Mouse (Mus musculus) hindlimb bud, embryonic 11.5 days (tissue): ENCODE data around the gene Alox5ap.

Source experiments
- DNase-seq: peaks from one replicate; pipeline ENCODE4 v3.0.0-alpha.2; 2012; ENCODE audit warnings: low read depth, low spot score; ENCODE audit errors: extremely low spot score

Gene Alox5ap

DNA sequence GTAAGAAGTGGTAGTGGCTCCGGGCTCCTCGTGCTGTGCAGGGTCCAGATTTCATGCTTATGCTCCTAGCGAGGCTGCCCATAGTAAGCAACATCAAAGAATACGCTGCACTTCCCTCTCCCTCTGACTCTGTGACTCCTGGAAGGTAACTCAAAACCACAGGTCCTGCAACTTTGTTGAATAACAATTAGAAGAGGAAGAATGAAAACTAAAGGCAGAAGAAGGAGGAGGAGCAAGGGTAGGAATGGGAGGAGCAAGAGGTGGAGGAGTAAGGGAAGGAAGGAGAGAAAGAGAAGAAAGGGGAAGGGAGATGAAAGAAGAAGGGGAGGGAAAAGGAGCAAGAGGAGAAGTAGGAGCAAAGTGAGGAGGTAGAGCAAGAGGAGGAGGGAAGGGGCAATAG is at the start of gene Alox5ap:
TSS of gene Alox5ap (plus strand) at position 363 of the 400 bp plus-strand sequence.
- no peak for DNase-seq

DNA sequence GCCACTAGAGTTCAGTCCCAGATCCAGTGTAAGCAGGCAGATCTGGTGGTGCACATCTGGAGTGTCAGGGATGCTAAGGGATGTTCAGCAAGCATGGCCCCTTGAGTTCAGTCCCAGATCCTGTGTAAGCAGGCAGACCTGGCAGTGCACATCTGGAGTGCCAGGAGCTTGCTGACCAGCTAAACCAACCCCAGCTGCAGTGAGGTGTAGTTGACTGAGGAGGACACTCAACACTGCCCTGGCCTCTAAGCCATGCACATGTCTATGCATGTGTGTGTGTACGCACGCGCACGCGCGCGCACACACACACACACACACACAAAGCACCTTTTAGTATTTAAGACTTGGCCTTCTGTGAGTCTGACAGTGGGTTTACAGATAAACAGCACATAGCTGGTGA is 49.0 kb upstream of the Alox5ap start:
- DNase-seq = no peak

DNA sequence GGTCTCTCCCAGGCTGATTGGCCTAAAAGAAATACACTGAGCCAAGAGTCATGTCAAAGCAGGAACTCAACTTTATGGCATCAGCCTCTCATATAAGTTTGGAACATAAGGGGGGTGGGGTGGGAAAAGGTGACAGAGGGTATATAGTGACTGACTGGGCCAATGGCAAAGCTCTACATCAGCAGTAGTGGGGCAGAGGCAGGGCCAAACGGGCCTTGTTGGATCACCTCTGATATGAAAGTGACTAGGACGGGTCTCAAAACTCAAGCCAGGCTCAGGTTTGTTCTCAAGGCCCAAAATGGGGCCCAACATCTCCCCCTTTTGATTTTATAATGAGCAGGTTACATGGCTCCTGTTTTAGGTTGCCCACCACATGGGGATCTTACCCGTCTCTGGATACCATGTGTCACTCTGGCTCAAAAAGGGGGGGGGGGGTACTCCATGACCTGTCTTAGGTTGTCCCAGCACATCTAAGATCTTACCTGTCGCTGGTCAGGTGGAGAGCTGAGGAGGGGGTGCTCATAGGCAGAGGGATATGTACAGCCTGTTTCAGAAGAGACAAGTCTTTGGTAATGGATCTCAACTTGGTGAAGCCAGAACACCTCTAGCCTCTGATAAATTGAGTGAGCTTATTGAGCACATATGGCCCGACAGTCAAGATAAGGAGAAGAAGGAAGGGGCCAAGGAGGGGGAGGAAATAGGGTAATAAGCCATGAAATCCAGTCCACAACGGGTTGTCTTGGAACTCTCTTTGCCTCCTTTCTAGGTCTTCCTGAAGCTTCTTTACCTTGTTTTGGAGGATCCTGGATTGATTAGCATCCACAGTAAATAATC is 46.8 kb upstream of the Alox5ap start:
- no peak for DNase-seq

DNA sequence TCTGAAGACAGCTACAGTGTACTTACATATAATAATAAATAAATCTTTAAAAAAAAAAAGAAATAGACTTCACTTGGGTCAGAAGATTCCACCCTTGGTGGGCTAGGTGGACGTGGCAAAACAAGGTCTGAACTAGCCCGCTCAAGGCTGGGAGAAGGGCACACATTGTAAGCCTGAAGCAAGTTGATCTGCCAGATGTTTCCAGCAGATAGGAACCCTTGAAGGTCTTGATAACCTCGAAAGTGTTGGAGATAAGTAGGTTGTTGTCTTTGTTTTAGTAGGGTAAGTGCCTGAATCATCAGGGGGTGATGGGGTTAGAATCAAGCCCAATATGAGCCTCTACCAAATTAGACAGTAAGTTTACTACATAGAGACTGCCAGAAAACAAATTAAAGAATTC is 45.1 kb upstream of the Alox5ap start:
- no peak for DNase-seq

DNA sequence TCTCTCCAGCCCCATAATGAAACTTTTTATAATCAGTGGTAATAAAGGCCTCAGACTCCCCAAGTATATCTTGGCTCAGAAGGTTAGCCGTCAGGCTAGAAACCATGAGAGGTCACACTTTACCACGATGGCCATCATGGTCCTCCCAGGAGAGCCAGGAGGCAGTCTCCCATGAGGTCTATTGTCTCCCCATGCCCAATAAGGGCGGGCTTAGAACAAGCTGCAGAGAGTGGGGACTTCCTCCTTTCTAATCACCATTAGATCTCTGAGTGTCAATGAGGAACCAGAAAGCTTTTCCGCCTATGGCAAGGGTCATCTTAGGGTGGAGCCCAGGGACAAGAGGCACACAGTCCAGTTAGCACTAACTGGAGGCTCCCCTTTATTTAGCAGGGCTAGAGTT is 43.2 kb upstream of the Alox5ap start:
- DNase-seq = no peak

DNA sequence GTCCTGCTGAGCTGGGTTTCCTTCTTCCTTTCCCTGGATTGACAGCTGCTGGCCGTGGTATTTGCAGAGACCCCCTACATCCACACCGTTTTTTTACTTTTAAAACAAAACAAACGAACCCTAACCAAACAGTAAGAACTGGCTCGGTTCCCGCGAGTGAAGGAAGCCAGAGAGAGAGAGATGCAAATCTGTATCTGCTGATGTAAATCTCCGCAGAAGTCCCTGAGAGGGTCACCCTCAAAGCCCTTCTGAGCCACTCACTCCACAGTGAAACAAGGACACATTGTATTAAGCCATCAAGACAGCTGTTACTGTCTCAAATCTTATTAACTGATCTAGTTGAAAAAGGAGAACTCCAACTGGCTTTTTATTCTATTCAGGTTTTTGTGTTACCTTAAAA is 39.9 kb upstream of the Alox5ap start:
- no peak for DNase-seq

DNA sequence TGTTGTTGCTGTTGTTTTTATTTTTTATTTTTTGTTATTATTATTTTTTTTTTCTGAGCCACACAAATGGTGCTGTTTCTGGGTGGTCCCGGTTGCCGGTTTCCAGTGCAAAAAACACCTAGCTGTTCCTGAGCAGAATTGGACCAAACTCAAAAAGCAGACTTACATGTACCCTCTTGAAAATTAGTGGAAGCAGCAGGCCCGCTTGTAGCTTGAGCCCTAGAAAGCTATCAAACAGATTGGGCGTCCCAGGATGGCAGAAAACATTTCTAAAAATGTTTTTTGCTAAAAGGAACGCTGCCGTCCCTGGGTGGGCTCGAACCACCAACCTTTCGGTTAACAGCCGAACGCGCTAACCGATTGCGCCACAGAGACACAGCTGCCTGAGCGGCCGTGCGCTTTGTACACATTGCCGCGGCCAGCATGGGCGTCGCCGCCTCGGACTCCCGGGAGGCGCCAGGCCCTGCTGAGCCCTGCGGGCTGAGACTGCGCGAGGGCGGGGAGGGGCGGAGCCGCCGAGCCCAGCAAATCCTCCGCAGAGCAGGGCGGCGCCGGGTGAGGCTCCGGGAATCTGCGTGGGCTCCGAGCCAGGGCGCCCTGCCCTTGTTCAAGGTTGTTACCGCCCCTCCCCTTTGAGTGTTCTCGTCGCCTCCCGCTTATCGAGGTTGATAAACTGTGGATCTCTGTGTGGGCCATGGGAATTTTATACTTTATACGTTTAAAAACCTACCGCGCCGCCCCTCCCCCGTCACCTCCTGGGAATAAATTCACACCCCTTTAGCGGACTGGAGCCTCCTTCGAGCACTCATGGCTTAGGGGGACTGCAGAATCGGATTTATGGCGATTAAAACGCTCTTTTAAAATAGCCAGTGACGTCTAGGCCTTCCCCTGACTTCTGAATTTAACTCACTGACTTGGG is 35.6 kb upstream of the Alox5ap start:
- peak; percentile 75 for DNase-seq

DNA sequence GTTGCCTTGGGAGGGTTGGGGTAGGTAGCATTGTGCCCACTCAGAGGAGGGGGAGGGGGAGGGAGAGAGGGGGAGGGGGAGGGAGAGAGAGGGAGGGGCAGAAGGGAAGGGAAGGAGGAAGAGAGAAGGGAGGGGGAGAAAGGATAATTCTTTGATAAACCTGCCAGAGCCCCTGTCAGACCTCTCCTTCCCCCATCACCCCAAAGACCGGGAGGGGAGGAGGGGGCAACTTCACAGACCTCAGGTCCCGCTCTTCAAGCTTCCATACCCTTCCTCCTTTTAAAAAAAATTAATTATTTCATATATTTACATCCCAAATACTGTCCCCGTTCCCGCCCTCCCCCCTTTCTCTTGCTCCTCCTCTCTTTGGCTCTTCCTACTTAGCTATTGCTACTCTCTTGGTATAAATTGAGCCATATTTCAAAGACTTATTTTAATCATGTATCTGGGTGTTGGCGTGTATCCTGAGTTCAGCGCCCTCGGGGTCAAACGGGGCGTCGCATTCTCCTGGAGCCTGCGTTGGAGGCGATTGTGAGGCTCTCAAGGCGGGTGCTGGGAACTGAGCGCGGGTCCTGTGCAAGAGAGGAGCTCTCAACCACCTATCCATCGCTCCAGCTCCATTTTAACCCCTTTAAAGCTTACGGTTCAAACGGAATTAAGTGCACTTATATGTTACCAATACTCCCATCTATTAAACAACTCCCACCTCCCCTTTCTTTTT is 34.8 kb upstream of the Alox5ap start:
- no peak for DNase-seq

DNA sequence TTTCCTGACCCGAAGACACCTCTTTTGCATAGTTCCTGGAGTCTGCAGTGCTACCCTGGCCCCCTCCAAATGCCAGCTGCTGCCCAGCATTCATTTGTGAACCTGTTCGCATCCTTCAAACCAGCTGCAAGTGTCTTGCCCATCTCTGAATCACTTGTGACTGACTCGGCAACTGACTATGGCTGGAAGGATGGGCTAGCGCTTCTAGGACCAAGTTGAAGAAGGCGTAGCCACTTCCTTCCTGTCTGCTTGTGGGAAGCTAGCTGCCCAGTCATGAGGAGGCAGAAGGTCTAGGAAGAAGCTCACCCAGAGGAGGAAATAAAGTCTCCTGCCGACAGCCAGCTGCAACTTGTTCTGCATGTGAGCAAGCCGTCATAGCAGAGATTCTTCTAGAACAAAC is 29.6 kb upstream of the Alox5ap start:
- no peak for DNase-seq

DNA sequence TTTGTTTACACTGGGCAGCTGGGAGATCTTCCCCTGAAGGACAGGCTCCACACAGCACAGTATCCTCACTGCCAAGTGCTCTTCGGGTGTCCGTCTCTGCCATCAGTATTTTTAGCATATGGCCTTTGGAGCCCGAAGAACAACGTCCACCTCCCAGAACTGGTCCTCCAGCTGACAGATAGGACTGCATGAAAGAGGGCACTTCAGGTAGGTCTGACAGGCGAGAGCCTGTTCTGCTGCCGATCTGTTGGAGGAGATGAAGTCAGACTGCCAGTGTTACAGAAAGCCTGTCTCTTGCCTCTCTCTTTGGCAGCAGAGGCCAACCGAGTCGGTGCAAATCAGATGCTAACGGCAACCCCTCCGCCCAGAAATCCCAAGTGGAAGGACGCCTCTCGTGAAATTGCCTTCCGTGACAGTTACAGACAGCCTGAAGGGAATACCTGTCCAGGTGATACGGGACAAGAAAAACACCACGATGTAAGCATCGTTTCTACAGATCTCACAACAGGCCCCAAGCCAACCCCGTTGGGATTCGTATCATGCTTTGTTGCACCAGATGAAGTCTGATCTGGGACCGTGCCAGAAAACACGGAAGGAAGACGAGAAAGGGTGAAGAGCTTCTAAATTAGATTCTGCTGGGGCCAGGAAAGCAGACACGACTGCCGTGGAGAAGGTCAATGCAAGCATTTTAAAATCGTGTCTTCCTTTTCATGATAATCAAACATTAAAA is 27.2 kb upstream of the Alox5ap start:
- DNase-seq = no peak

DNA sequence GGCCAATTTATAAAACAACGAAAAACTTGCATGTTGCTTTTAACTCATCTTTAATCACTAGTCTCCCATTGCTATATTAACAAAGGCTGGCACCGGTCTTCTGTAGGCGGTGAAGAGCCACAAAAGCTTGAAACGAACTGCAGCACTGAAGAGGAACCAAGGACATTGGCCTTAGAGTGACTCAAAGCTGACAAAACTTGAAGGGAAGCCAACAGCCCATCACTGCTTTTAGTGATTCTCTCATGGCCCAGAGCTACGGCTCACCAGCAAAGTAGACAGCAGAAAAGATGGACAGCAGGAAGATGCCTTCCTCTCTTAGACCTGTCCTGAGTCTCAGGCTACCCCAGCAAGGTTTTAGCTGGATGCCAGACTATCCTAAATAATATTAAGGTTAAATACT is 22.1 kb upstream of the Alox5ap start:
- DNase-seq = no peak

DNA sequence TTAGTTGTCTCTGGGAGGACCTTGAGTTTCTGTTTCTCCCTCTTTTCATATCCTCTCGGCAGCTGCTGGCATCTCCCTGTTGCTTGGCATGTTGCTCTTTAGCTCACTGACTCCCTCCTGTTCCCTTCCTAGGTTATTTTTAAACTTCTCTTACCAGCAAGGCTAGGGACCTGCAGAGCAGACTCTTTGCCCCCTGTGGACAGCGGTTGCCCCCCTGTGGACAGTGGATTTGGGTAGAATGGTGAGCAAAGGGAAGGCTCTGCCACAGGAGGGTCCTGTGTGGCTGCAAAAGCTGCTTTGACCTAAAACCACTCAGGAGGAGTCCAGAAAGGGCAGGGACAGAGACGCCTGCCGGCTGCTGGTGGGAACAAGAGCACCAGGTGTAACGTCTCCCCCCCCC is 21.5 kb upstream of the Alox5ap start:
- DNase-seq = no peak

DNA sequence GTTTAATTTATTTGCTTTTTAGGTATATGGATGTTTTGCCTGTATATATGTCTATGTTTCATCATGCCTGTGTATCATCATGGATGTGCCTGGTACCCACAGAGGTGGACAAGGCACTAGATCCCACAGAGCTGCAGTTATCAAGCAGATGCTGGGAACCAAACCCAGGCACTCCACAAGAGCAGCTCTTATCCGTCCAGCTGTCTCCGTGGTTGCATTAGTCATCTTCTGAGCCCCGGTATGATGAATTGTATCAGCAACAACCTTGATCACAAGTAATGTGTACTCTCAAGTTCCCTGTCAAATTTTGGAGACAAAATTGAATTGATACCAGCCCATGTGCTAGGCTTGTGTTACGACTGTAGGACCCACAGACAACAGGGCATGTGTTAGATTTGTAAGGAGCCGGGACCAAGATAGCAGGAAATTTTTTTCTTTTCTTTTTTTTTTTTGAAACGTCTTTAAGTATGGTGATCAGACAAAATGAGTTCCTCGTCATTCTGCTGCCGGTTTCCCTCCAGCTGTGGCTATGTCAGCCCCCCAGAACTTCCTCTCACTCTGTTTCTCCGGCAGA is 19.1 kb upstream of the Alox5ap start:
- no peak for DNase-seq

DNA sequence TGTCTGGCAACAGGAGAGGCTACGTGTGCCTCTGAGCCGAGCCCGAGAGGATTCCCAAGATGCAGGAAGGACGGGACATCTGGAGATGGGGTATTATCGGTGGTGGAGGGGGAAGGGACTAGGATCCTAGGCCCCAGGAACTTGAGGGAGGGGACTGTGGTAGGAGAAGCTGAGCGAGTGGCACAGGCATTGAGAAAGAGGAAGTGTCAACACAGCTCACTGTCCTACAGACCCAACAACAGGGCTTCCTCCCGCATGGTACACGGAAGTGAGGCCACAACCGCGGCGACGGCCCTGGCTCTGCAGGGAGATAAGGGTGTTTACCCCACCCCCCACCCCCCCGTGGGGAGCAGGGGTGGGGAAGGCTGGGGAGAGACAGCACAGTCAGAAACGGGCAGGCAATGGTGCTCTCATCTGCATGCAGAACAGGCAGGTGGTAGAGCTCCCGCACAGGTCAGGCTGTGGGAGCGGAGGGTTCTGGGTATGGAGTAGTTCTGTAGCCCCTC is 18.5 kb upstream of the Alox5ap start:
- DNase-seq = no peak

DNA sequence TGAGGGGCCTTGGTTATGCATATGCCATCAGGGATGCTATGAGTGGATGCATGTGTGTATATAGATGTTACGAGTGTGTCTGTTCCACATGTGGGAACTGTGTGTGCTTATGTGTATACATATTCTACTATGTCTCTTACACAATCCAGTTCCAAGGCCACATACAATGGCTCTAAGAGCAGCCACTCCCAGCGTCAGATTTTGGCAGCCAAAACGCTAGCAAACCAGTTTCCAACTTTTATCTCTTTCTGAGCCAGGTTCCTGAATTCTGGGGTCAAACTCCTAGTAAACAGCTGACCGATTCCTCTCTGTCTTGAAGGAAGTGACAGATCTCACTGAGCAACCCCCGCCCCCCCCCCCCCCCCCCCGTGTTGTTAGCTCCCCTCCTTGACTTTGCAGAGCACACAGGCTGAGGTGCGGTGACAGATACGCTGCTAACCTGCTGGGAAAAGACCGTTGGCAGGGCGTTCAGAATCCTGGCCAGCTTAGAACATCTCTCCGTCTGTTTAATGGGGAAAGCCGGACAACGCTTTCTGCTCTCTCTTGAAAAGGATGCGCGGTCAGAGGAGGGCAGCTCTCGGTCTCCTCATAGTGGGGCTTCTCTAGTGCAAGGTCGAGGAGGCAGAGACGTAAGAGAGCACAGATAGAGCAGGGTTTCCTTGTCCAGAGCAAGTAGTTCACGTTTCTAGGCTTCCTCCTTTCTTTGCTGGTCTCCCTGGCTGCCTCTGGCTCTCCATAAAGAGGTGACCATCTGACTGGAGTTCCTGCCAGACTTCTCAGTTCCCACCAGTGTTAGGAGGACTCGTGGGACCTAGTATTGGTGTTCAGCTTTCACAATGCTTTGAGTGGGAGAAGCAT is 17.3 kb upstream of the Alox5ap start:
- no peak for DNase-seq

DNA sequence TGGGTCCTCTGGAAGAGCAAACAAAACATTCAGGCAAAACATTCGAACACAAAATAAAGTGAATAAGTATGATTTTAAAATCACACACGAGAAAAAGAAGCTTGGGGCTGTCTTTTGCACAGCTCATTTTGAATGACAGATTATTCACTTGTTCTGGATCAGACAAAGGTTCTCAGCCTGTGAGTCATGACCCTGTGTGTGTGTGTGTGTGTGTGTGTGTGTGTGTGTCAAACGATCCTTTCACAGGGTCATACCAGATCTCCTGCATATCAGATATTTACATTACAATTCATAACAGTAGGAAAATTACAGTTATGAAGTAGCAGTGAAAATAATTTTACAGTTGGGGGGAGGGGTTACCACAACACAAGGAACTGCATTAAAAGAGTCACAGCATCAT is 12.3 kb upstream of the Alox5ap start:
- DNase-seq = no peak

DNA sequence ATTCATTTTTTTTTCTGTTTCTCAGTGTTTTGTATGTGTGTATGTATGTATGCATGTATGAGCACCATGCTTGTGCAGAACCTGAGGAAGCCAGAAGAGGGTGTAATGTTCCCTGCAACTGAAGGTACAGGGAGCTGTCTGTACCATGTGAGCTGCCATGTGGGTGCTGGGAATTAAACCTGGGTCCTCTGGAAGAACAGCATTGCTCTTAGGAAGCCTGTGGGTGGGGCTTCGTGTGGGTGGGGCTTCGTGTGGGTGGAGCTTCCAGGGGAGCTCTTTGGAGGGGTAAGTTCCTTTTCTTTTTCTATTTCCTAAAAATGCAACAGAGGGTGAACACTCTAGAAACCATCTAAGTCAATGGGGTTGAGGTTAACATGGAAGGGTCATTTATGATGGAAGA is 11.1 kb upstream of the Alox5ap start:
- DNase-seq = no peak

DNA sequence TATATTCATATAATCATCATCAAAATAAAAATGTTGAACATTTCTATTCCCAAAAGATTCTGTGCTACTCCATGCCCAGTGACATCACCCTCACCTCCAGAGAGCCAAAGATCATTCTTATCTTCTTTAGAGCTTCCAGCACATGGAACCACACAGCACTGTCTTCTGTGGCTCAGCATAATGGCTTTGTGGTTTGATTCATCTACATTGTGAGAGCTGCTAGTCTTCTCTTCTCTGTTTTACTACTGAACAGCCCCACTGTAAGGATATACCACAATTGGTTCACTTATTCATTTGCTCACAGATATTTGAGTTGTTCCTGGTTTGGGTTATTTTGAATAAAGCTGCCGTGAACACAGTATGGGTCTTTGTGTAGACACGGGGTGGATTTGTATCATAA is 9.0 kb upstream of the Alox5ap start:
- DNase-seq = no peak

DNA sequence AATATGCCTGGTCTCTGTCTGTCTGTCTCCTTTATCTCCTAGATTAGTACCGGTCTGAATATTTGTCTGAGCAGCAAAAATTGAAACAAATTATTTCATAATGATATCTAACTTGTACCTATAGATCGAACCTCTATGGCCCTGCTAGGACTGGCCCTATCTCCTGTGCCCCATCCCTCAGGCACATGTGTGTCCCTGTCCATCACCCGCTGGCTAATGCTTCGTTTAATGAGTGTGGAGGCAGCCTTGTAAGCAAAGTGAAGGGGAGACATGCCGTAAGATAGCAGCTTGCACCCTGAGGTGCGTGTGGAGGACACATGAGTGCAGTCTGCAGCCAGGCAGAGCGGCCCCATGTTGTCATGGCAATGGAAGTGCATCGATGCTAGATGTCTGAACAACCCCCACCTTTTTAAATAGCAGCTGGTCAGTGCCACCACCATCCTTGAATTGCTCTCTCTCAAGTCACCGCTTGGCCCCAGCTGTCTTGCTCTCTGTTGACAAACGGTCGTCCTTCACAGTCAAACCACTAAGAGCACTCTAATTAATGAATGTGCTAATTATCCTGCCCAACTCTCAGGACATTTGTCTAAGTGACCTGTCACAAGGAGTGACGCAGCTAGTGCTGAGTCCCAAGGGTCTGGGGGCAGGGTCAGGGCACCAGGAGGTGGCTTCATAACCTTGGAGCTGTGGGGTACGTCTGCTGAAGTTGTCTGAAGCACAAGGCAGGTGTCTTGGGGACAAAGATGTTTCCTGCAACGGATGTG is 6.9 kb upstream of the Alox5ap start:
- DNase-seq = no peak
